Mouse (Mus musculus): ENCODE measurements at regions not wholly inside any gene's neighbourhood (a gene's known extent, or its start where the extent isn't known, plus 50 kb on each side); places are given as distances from the start of the nearest gene placed in this dataset.

DNA sequence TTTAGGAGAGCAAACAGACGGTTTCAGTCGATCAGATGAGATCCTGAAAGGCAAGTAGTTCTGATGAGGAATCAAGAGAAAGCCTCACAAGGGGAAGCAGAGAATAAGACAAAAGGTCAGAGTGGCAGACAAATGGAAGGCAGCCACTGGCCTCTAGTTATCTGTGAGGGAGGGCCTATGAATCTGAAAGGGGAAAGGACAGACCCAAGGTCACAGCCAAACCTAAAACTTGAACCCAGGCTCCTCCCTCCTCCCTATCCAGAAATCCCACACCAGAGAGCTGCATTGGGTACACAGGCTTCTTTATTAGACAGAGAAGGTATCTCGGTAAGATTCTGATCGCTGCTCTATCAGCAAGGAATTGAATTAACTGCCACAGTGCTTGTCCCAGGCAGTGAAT is 476.0 kb downstream of the Prss52 start:
- H3K27me3 ChIP-seq, result peaks cover 66% of the 10 kb centered on the region
- WGBS, result 73% methylated on average over 4 of the region's 4 CpGs

DNA sequence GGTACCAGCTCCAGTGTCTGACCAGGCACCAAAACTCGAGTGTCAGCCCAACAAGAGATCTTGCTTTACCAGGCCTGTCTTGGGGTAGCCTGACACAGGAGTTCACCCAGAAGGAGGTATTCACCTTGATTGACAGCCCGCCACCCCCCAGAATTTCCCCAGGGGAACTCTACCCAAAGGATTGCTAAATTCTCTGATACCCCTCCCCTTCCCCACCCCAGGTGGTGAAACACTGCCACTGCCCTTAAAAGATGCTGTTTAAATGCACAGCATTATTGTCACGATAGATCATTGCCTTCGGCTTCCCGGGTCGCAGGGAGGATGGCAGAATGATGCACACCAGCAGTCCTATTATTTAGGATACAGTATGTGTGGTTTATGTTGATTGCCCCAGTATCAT is 476.8 kb downstream of the Prss52 start:
- Histone ChIP-seq H3K4me2 (no peak overlapping the region), H3K9ac (replicated peaks) (no peak overlapping the region), H3K4me1 (replicated peaks) (no peaks in the 10 kb centered on the region), H3K36me3 (no peaks in the 10 kb centered on the region), H3K27ac (no peak overlapping the region), H3K4me3 (replicated peaks) (no peak overlapping the region), H3K27me3 (peaks cover 71% of the 10 kb centered on the region), H3K9me3 (no peaks in the 10 kb centered on the region)
- WGBS, result 46% methylated on average over 6 of the region's 6 CpGs
- ATAC-seq (ENCODE audit: insufficient number of reproducible peaks, insufficient read depth, low FRiP score, low TSS enrichment, low read depth), result no peak

More for the DNA sequence above, 476.0 kb downstream of the Prss52 start:
- no peaks in the 10 kb centered on the region for H3K9me3 ChIP-seq
- no peak overlapping the region for H3K4me2 ChIP-seq
- no peak overlapping the region for H3K4me3 ChIP-seq (replicated peaks)
- H3K27ac ChIP-seq, result no peak overlapping the region
- H3K4me1 ChIP-seq (replicated peaks), result no peaks in the 10 kb centered on the region
- no peak for ATAC-seq (ENCODE audit: insufficient number of reproducible peaks, insufficient read depth, low FRiP score, low TSS enrichment, low read depth)
- H3K36me3 ChIP-seq, result no peaks in the 10 kb centered on the region
- H3K9ac ChIP-seq (replicated peaks), result no peak overlapping the region

DNA sequence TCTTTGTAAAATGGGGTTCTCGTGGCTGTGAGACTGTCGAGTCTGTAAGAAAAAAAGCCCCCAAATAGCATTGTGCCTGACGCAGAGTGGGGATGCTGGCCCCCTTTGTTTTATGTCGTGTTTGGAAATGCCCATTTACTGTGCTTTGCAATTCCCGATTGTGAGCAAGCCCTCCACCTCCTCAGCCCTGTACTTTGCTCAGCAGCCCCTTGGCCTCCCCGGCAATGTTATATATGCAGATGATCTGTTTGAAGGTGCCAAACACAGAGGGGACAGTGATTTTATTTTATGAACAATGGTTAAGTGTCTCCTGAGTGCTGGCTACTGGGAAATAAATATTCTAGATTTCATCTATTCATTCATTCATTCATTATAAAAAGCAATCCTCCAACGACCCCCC is 477.6 kb downstream of the Prss52 start:
- no peaks in the 10 kb centered on the region for H3K36me3 ChIP-seq
- no peaks in the 10 kb centered on the region for H3K4me1 ChIP-seq (replicated peaks)
- WGBS, result 21% methylated on average over 7 of the region's 7 CpGs
- no peak overlapping the region for H3K4me3 ChIP-seq (replicated peaks)
- H3K4me2 ChIP-seq, result no peak overlapping the region
- ATAC-seq (ENCODE audit: insufficient number of reproducible peaks, insufficient read depth, low FRiP score, low TSS enrichment, low read depth), result no peak
- no peaks in the 10 kb centered on the region for H3K9me3 ChIP-seq
- no peak overlapping the region for H3K9ac ChIP-seq (replicated peaks)
- peaks cover 75% of the 10 kb centered on the region for H3K27me3 ChIP-seq
- no peak overlapping the region for H3K27ac ChIP-seq

- Histone ChIP-seq H3K27ac (no peak overlapping the region), H3K9ac (replicated peaks) (no peak overlapping the region), H3K9me3 (no peaks in the 10 kb centered on the region), H3K4me1 (replicated peaks) (peaks cover 9% of the 10 kb centered on the region), H3K4me3 (replicated peaks) (no peak overlapping the region), H3K4me2 (no peak overlapping the region), H3K27me3 (peaks cover 87% of the 10 kb centered on the region), H3K36me3 (no peaks in the 10 kb centered on the region)
- 35% methylated on average over 4 of the region's 4 CpGs for WGBS
- ATAC-seq (ENCODE audit: insufficient number of reproducible peaks, insufficient read depth, low FRiP score, low TSS enrichment, low read depth), result no peak
Measured at GRCm38 (mm10) chr14:64582822-64583221, 478.7 kb downstream of the Prss52 start.

- WGBS, result 67% methylated on average over 5 of the region's 5 CpGs
- H3K4me3 ChIP-seq (replicated peaks), result no peak overlapping the region
- peaks cover 10% of the 10 kb centered on the region for H3K4me1 ChIP-seq (replicated peaks)
- H3K4me2 ChIP-seq, result no peak overlapping the region
- H3K9ac ChIP-seq (replicated peaks), result no peak overlapping the region
- no peak overlapping the region for H3K27ac ChIP-seq
- H3K27me3 ChIP-seq, result peaks cover 95% of the 10 kb centered on the region
- H3K36me3 ChIP-seq, result no peaks in the 10 kb centered on the region
- no peak for ATAC-seq (ENCODE audit: insufficient number of reproducible peaks, insufficient read depth, low FRiP score, low TSS enrichment, low read depth)
- no peaks in the 10 kb centered on the region for H3K9me3 ChIP-seq
Measured at GRCm38 (mm10) chr14:64584221-64584620, 480.1 kb downstream of the Prss52 start.

DNA sequence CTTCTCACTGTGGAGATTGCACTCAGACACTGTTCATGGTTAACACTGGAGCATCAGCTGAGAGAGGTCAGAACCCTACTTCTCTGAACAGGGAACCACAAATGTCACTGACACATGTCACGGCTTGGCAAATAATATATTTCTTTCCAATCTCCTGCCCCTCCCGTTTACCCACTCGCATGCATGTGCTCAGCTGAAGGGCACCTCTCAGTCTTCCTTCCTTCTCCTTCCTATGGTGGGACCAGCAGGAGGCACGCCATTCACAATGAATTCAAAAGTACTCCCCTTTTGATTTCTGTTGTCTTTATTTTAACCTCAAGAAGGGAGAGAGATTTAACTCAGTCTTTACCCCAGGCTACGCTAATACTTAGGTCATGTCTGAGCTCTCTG is 481.0 kb downstream of the Prss52 start:
- ATAC-seq (ENCODE audit: insufficient number of reproducible peaks, insufficient read depth, low FRiP score, low TSS enrichment, low read depth), result no peak
- WGBS, result 16% methylated on average over 5 of the region's 5 CpGs
- H3K4me1 ChIP-seq (replicated peaks), result peaks cover 14% of the 10 kb centered on the region

GRCm38 (mm10) chr14:64585471-64586192 is 481.5 kb downstream of the Prss52 start:
- WGBS, result 6% methylated on average over 28 of the region's 28 CpGs
- Histone ChIP-seq H3K9ac (replicated peaks) (no peak overlapping the region), H3K27me3 (peaks cover 95% of the 10 kb centered on the region), H3K4me1 (replicated peaks) (peaks cover 19% of the 10 kb centered on the region), H3K36me3 (no peaks in the 10 kb centered on the region), H3K4me2 (no peak overlapping the region), H3K27ac (no peak overlapping the region), H3K9me3 (no peaks in the 10 kb centered on the region), H3K4me3 (replicated peaks) (no peak overlapping the region)
- no peak for ATAC-seq (ENCODE audit: insufficient number of reproducible peaks, insufficient read depth, low FRiP score, low TSS enrichment, low read depth)

More for the DNA sequence above, 481.0 kb downstream of the Prss52 start:
- no peak overlapping the region for H3K27ac ChIP-seq
- no peak overlapping the region for H3K9ac ChIP-seq (replicated peaks)
- H3K4me3 ChIP-seq (replicated peaks), result no peak overlapping the region
- H3K4me2 ChIP-seq, result no peak overlapping the region
- no peaks in the 10 kb centered on the region for H3K9me3 ChIP-seq
- peaks cover 95% of the 10 kb centered on the region for H3K27me3 ChIP-seq
- H3K36me3 ChIP-seq, result no peaks in the 10 kb centered on the region

GRCm38 (mm10) chr14:64586386-64586859 is 482.3 kb downstream of the Prss52 start:
- Histone ChIP-seq H3K9ac (replicated peaks) (no peak overlapping the region), H3K27ac (no peak overlapping the region), H3K4me2 (peak overlapping the region; percentile 80), H3K4me1 (replicated peaks) (peaks cover 22% of the 10 kb centered on the region), H3K9me3 (no peaks in the 10 kb centered on the region), H3K4me3 (replicated peaks) (peak overlapping the region; percentile 46), H3K27me3 (peaks cover 96% of the 10 kb centered on the region), H3K36me3 (no peaks in the 10 kb centered on the region)
- no peak for ATAC-seq (ENCODE audit: insufficient number of reproducible peaks, insufficient read depth, low FRiP score, low TSS enrichment, low read depth)
- 4% methylated on average over 12 of the region's 12 CpGs for WGBS

DNA sequence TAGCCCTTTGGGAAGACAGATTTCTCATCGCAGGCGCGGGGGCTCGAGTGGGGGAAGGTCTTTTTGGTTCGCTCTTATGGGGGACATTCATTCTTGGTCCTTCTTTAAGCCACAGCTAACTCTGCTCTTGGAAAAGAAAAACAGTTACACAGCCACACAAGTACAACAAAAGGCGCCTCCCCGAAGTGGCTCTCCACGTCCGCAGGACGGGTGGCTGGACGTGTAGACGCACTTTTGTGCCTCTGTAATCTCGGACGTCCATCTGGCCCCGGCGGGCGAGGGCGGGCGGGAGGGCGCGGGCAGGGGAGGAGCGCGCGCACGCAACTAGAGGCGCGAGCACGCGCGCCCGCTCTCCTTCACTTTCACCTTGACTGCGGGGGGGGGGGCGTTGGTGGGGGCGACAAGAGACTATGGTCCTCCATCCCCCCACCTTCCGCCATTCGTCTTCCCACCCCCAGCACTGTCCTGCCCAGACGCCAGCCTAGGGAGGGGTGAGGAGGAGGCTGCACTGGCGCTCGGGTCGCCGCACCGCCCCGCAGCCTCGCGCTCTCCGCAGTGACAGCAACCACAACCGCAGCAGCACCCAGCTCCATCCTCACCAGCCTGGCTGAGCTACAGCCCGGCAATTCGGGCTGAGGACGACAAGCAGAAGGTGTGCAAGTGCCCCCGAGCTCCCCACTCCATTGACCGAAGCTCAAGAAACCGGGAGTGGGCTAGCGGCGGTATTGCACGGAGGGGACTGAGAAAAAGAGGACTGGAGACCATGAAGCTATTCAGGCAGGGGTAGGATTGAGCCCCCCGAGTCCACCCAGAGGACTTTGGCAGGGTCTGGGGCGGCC is 483.0 kb downstream of the Prss52 start:
- H3K4me1 ChIP-seq (replicated peaks), result peaks cover 22% of the 10 kb centered on the region
- WGBS, result under 1% methylated on average over 51 of the region's 58 CpGs
- H3K4me3 ChIP-seq (replicated peaks), result peak overlapping the region; percentile 46
- H3K4me2 ChIP-seq, result peak overlapping the region; percentile 80
- H3K9me3 ChIP-seq, result no peaks in the 10 kb centered on the region
- peaks cover 96% of the 10 kb centered on the region for H3K27me3 ChIP-seq
- ATAC-seq (ENCODE audit: insufficient number of reproducible peaks, insufficient read depth, low FRiP score, low TSS enrichment, low read depth), result no peak
- H3K9ac ChIP-seq (replicated peaks), result peak overlapping the region; percentile 40
- H3K27ac ChIP-seq, result no peak overlapping the region
- H3K36me3 ChIP-seq, result no peaks in the 10 kb centered on the region

- Histone ChIP-seq H3K4me2 (peak overlapping the region; percentile 80), H3K27me3 (peaks cover 96% of the 10 kb centered on the region), H3K36me3 (no peaks in the 10 kb centered on the region), H3K4me3 (replicated peaks) (peak overlapping the region; percentile 46), H3K9ac (replicated peaks) (no peak overlapping the region; the same call in 1 of the 2 replicates), H3K27ac (no peak overlapping the region), H3K4me1 (replicated peaks) (peaks cover 22% of the 10 kb centered on the region), H3K9me3 (no peaks in the 10 kb centered on the region)
- ATAC-seq (ENCODE audit: insufficient number of reproducible peaks, insufficient read depth, low FRiP score, low TSS enrichment, low read depth), result no peak
- 1% methylated on average over 39 of the region's 40 CpGs for WGBS
Measured at GRCm38 (mm10) chr14:64587699-64588434, 483.8 kb downstream of the Prss52 start.

DNA sequence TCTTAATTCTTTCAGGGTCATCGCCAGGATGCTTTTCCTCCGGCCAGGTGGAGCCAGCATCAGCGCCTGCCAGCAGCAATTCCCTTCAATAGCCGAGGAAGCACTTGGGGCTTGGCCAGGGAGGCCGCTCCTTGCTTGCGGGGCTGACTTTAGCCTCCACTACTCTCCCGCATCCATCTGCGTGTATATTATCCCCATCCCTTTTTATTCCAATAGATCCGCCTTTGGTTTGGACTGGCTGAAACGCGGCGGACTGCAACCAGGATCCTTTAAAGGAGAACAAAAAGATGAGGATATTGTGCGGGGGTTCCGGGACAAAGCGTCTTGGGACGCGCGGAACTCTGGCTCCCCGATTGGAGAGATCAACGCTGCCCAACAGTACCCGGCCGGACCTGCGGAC is 484.5 kb downstream of the Prss52 start:
- no peak for ATAC-seq (ENCODE audit: insufficient number of reproducible peaks, insufficient read depth, low FRiP score, low TSS enrichment, low read depth)
- Histone ChIP-seq H3K9ac (replicated peaks) (no peak overlapping the region), H3K4me3 (replicated peaks) (no peak overlapping the region), H3K4me2 (no peak overlapping the region), H3K27me3 (peaks cover 96% of the 10 kb centered on the region), H3K4me1 (replicated peaks) (peaks cover 22% of the 10 kb centered on the region), H3K36me3 (no peaks in the 10 kb centered on the region), H3K9me3 (no peaks in the 10 kb centered on the region), H3K27ac (no peak overlapping the region)
- 1% methylated on average over 23 of the region's 23 CpGs for WGBS
